Mouse (Mus musculus): Measurements from ENCODE around the gene Chst11.

DNA sequence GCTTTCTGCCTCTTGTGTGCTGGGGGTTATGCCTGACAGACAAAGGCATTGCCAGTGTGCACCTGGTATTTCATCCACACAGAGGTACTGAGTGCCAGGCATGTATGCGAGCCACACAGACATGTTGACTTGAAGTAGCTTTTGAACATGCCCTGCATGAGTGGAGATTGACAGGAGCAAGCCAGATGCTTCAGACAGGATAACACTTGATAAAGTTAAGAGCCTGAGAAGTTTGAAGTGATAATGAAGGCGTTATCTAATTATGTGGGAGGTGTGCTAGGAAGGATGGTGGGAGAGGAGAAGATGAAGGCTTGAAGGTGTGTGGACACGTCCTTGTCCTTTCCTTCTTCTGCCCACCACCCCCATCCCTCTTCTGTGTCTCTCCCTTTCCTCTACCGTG is 28.7 kb downstream of the Chst11 start:
- TF ChIP-seq CTCF (IDR thresholded peaks at IDR 0.05; ENCODE audit: borderline replicate concordance, extremely low read depth, insufficient read depth, insufficient read length) (no peak), POLR2A (IDR thresholded peaks at IDR 0.05; ENCODE audit: borderline replicate concordance, extremely low read depth, insufficient read depth, insufficient read length, poor library complexity, severe bottlenecking) (no peak)
